Mouse (Mus musculus): ENCODE data around the gene Mydgf.

DNA sequence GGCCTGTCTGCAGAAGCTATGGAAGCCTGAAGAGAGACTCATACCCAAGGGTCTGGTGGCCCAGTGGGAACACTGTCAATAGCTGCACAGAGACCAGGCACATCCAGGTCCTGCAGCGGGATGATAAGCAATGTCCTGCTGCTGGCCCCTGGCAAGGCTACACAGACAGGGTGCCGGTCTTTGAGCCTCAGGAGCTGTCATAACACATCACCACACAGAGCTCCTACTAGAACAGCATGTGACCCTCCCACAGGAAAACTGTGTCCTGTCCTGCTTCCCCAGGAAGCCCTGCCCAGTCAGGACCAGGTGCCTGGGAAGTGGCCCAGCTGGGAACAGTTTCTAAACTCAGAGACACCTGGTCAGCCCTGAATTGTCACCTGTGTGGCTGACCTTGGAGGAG is 27.4 kb upstream of the Mydgf start:
- no peak for TF ChIP-seq USF1 (IDR thresholded peaks at IDR 0.05; ENCODE audit: low read depth)
- TF ChIP-seq POLR2A (IDR thresholded peaks at IDR 0.05; ENCODE audit: insufficient read length, low read depth) = no peak
- TF ChIP-seq CEBPB (IDR thresholded peaks at IDR 0.05; ENCODE audit: insufficient read depth, poor library complexity, severe bottlenecking) = no peak
- no peak for TF ChIP-seq POLR2AphosphoS2 (IDR thresholded peaks at IDR 0.05; ENCODE audit: insufficient read length, low read depth)
- TF ChIP-seq MYOG (IDR thresholded peaks at IDR 0.05; ENCODE audit: control insufficient read depth in 1 of 3, insufficient read depth in 1 of 3, insufficient read length in 2 of 3, low read depth in 2 of 3) = no peak
- no peak for TF ChIP-seq MAX (IDR thresholded peaks at IDR 0.05; ENCODE audit: low read depth)
